Mouse (Mus musculus) heart, embryonic 14.5 days (tissue): ENCODE data around the gene Wdr72. TPM values are rescaled to one million over a fixed set of nuclear protein-coding genes. Genes with fewer than 3 reads are reported as not detected.

ENCODE experiments used
- ATAC-seq: fragments of 200-750 bp; cut with Nextera tagmentation; 2 replicates; pipeline ENCODE4 v1.8.0; 2017; ENCODE audit warnings: low read depth, moderate TSS enrichment; ENCODE audit not compliant: insufficient number of reproducible peaks, insufficient read depth, low FRiP score
- H3K27ac ChIP-seq, 2 experiments: fragments of 200-500 bp in 1 of 2; fragments of 300-500 bp in 1 of 2; sonication (generic) in 1 of 2; replicated peaks in 1 of 2; 2 replicates each; pipeline ENCODE4 v1.5.1; 2012 to 2014; ENCODE audit warnings: low read depth in 2 of 2, low read length in 2 of 2, control low read depth in 1 of 2, mild to moderate bottlenecking in 1 of 2, mixed read lengths in 1 of 2; ENCODE audit not compliant: control insufficient read depth in 1 of 2, insufficient read depth in 1 of 2
- H3K27me3 ChIP-seq: fragments of 300-500 bp; sonication (generic); 2 replicates; pipeline ENCODE4 v1.6.1; 2014; ENCODE audit warnings: mild to moderate bottlenecking, low read length, control low read depth; ENCODE audit not compliant: control insufficient read depth, insufficient read depth
- H3K36me3 ChIP-seq: fragments of 300-500 bp; sonication (generic); 2 replicates; pipeline ENCODE4 v1.6.1; 2014; ENCODE audit warnings: mild to moderate bottlenecking, control low read depth, low read length, mixed read lengths; ENCODE audit not compliant: control insufficient read depth, insufficient read depth
- H3K4me1 ChIP-seq, 2 experiments: fragments of 200-500 bp in 1 of 2; fragments of 300-500 bp in 1 of 2; sonication (generic) in 1 of 2; 2 replicates each; pipeline ENCODE4 v1.6.1; 2012 to 2014; ENCODE audit warnings: low read length in 2 of 2, control low read depth in 1 of 2, mixed read lengths in 1 of 2; ENCODE audit not compliant: control insufficient read depth in 2 of 2, insufficient read depth in 2 of 2
- H3K4me2 ChIP-seq: fragments of 300-500 bp; sonication (generic); 2 replicates; pipeline ENCODE4 v1.6.1; 2014; ENCODE audit warnings: mild to moderate bottlenecking, low read length
- H3K4me3 ChIP-seq, 2 experiments: fragments of 200-500 bp in 1 of 2; fragments of 300-500 bp in 1 of 2; sonication (generic) in 1 of 2; 2 replicates each; pipeline ENCODE4 v1.5.1; 2012 to 2014; ENCODE audit warnings: low read length in 2 of 2, mild to moderate bottlenecking in 2 of 2, control low read depth in 1 of 2, low read depth in 1 of 2, moderate library complexity in 1 of 2; ENCODE audit not compliant: control insufficient read depth in 1 of 2, insufficient read depth in 1 of 2
- H3K9ac ChIP-seq: fragments of 300-500 bp; sonication (generic); 2 replicates; pipeline ENCODE4 v1.6.1; 2014; ENCODE audit warnings: mild to moderate bottlenecking, low read length
- H3K9me3 ChIP-seq: fragments of 300-500 bp; sonication (generic); 2 replicates; pipeline ENCODE4 v1.6.1; 2016; ENCODE audit warnings: low read length, control low read depth; ENCODE audit not compliant: control insufficient read depth
- WGBS: fragments of 180-500 bp; shearing (Covaris S2); extraction: QIAGEN DNeasy Blood & Tissue Kit; methylation state at CpG from one replicate; pipeline ENCODE4 v1.1.7; 2014; 5-methylcytosine and 5-hydroxymethylcytosine counted together
- polyA plus RNA-seq: library from polyadenylated mRNA; unstranded; fragments of >200 nt; fragmentation: Nextera tagmentation; extraction: Ambion mirVana; gene quantifications from 2 replicates; pipeline ENCODE4 v1.2.1, GENCODE M21; 2014

Gene Wdr72
- polyA plus RNA-seq, 1 experiment from 2014 or later: 2.3 TPM

DNA sequence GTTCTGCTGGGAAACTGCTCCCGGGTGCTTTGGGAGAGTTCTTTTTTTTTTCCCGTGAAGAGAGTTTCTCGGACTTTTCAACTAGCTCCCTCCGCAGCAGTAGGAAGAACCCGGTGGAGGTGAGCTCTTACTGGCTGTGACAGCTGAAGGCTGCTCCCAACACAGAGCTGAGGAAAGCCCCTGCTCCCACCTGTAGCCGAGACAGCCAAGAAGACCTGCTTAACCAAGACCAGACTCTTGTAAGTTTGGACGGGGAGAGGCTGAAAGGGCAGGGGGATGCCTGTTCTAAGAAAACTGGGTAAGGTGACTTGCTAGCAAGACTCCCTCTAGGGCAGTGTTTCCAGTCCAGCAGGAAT is 283 bp downstream of the Wdr72 start:
- no peaks in the 10 kb centered on the region for H3K36me3 ChIP-seq
- peak overlapping the region; percentile 38 to 44 for H3K4me3 ChIP-seq
- 3% methylated on average over 7 of the region's 7 CpGs for WGBS
- H3K9ac ChIP-seq: peak overlapping the region; percentile 67
- H3K27me3 ChIP-seq: no peaks in the 10 kb centered on the region
- no peak for ATAC-seq
- H3K9me3 ChIP-seq: no peaks in the 10 kb centered on the region
- H3K4me2 ChIP-seq: peak overlapping the region; percentile 88
- H3K27ac ChIP-seq: no peak overlapping the region
- peaks cover 7% of the 10 kb centered on the region in 2 experiments; a peak in 3 of 4 replicates for H3K4me1 ChIP-seq

DNA sequence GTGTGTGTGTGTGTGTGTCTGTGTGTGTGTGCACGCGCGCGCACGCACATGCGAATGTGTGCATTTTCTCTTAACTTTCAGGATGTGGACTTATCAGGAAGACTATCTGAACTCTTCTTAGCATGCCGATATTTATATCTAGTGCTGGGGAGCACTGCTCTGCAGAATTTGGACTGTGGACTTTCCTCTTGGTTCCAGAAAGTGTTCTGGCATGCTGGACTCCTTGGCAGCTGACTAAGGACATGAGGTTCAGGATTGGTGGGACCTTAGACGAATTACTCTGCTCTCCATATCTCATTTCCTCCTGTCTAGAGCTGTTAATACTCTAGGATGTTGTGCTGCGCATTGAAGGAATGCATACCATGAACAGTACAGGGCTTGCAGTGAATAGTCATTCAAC is 2.4 kb downstream of the Wdr72 start:
- Histone ChIP-seq H3K27ac (no peak overlapping the region), H3K4me3 (no peak overlapping the region), H3K9ac (no peak overlapping the region), H3K9me3 (no peaks in the 10 kb centered on the region), H3K36me3 (no peaks in the 10 kb centered on the region), H3K27me3 (no peaks in the 10 kb centered on the region), H3K4me1 (peaks cover 7% of the 10 kb centered on the region in 2 experiments; a peak in 3 of 4 replicates), H3K4me2 (no peak overlapping the region)
- no peak for ATAC-seq
- 79% methylated on average over 9 of the region's 9 CpGs for WGBS

DNA sequence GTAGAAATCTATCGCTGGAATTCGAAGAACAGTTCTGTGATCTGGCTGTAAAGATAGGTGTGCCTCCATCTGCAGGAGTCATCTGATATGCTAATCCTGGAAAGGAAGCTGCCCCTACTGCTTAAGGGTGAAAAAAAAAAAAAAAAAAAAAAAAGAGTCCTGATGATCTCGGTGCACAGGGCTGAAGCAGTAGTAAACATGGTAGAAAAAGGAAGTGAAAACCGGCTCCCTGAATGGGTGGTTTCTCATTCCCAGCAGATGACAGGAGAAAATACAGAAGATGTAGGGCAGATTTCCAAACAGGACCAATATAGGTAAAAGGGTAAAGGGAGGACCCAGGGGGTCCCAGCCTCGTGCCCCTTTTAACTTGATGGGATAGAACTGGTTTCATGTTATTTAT is 16.1 kb downstream of the Wdr72 start:
- no peaks in the 10 kb centered on the region for H3K27me3 ChIP-seq
- WGBS: 54% methylated on average over 5 of the region's 5 CpGs
- ATAC-seq: no peak
- no peaks in the 10 kb centered on the region for H3K4me1 ChIP-seq
- no peak overlapping the region for H3K4me3 ChIP-seq
- H3K4me2 ChIP-seq: no peak overlapping the region
- no peaks in the 10 kb centered on the region for H3K36me3 ChIP-seq
- H3K9me3 ChIP-seq: no peaks in the 10 kb centered on the region
- H3K27ac ChIP-seq: no peak overlapping the region
- no peak overlapping the region for H3K9ac ChIP-seq

DNA sequence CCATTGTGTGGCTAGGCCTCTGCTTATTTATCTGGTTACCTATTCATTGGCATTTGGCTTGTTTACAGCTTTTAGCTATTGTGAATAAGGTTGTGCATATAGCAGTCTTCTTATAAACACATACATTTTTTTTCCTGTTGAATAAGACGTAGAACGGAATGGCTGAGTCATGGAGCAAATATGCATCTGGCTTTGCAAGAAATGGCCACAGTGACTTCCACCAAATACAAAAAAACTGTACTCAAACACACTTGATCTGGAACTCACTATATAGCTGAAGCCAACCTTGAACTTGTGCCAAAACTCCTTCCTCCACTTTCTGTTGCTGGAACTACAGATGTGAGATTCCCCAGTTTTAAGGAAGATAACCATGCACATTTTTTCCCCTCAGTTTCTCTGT is 23.9 kb downstream of the Wdr72 start:
- no peak overlapping the region for H3K27ac ChIP-seq
- no peak for ATAC-seq
- no peaks in the 10 kb centered on the region for H3K4me1 ChIP-seq
- H3K9ac ChIP-seq: no peak overlapping the region
- no peaks in the 10 kb centered on the region for H3K36me3 ChIP-seq
- 68% methylated on average over 2 of the region's 2 CpGs for WGBS
- no peaks in the 10 kb centered on the region for H3K27me3 ChIP-seq
- H3K4me3 ChIP-seq: no peak overlapping the region
- H3K9me3 ChIP-seq: no peaks in the 10 kb centered on the region
- no peak overlapping the region for H3K4me2 ChIP-seq

DNA sequence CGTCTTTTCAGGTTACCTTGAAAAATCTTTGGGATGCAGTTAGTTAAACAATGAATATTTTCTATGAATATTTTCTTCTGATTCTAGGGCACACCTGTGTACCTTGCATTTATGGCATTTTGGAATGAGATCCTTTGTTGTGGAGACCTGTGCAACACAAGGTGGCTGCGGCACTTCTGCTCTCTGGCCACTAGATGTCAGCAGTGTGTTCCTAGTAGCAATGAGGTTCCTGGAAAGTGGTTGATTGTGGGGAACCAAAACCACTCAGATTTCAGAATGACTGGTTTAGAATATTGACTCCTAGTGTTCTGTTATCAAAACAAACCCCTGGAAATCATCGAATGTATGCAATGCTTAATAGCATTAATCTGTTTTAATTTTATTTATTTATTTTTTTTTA is 31.7 kb downstream of the Wdr72 start:
- Histone ChIP-seq H3K27ac (no peak overlapping the region), H3K36me3 (no peaks in the 10 kb centered on the region), H3K4me1 (no peaks in the 10 kb centered on the region), H3K9ac (no peak overlapping the region), H3K4me2 (no peak overlapping the region), H3K4me3 (no peak overlapping the region), H3K27me3 (no peaks in the 10 kb centered on the region), H3K9me3 (no peaks in the 10 kb centered on the region)
- 2% methylated on average over 3 of the region's 3 CpGs for WGBS
- ATAC-seq: no peak

DNA sequence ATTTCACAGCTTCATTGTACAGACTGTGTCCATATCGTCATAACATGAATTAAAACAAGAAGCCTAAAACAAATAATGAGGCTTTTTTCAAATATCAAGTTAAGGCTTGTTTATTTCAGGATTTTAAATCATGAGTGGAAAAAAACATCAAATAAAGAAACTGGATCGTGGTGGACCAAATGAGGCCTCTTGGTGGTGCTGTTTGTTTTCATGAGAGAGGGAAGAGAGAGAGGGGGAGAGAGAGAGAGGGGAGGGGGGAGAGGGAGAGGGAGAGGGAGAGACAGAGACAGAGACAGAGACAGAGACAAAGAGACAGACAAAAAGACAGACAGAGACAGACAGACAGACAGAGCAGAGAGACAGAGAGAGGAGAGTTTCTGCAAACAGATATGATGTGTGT is 32.5 kb downstream of the Wdr72 start:
- Histone ChIP-seq H3K27me3 (no peaks in the 10 kb centered on the region), H3K36me3 (no peaks in the 10 kb centered on the region), H3K4me3 (no peak overlapping the region), H3K4me1 (no peaks in the 10 kb centered on the region), H3K9me3 (no peaks in the 10 kb centered on the region), H3K9ac (no peak overlapping the region), H3K4me2 (no peak overlapping the region), H3K27ac (no peak overlapping the region)
- WGBS: 50% methylated on average over 2 of the region's 2 CpGs
- no peak for ATAC-seq

DNA sequence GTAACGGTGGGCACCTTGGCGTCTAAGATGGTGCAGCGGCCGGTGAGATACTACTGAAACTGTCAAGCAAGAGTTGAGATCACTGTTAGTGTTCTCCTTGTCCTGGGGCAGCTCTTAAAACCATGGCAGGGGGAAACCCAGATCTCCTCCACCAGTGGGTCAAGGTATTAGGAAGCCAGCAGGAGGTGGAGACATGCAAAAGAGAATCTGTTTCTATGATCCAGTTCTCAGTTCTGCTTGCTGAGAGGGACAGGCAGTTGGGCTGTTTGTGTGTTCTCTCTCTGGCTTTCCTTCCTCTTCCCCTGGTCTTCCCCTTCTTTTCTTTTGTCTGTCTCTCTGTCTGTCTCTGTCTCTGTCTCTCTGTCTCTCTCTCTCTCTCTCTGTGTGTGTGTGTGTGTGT is 35.0 kb downstream of the Wdr72 start:
- no peak for ATAC-seq
- WGBS: 92% methylated on average over 4 of the region's 4 CpGs

DNA sequence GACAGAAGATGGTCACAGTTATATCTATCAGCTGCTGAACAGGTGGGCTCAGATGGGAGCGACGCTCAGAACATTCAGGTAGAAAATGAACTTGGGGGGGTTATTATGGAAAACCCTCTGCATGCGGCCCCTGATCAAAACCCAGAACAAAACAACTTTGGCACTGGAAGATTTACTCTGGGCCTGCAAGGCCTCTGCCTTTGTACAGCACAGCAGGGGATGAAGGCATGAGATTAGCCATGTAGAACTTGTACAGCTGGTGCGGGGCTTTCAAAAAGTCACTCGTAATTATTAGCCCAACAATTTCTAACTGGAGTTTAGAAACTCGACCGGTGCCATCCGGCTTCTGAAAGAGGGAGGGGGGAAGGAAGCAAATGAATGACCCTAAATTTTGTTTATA is 38.1 kb downstream of the Wdr72 start:
- whole genome bisulfite sequencing: 83% methylated on average over 8 of the region's 8 CpGs
- no peaks in the 10 kb centered on the region for H3K9me3 ChIP-seq
- no peak overlapping the region for H3K4me3 ChIP-seq
- H3K4me2 ChIP-seq: no peak overlapping the region
- ATAC-seq: no peak
- H3K9ac ChIP-seq: no peak overlapping the region
- H3K27ac ChIP-seq: no peak overlapping the region
- H3K4me1 ChIP-seq: no peaks in the 10 kb centered on the region
- no peaks in the 10 kb centered on the region for H3K36me3 ChIP-seq
- no peaks in the 10 kb centered on the region for H3K27me3 ChIP-seq

More for the DNA sequence above, 35.0 kb downstream of the Wdr72 start:
- no peaks in the 10 kb centered on the region for H3K27me3 ChIP-seq
- H3K4me3 ChIP-seq: no peak overlapping the region
- H3K9ac ChIP-seq: no peak overlapping the region
- H3K4me1 ChIP-seq: no peaks in the 10 kb centered on the region
- H3K9me3 ChIP-seq: no peaks in the 10 kb centered on the region
- no peak overlapping the region for H3K27ac ChIP-seq
- no peak overlapping the region for H3K4me2 ChIP-seq
- no peaks in the 10 kb centered on the region for H3K36me3 ChIP-seq
